Mouse (Mus musculus): ENCODE results near the gene Otp. TPM values are rescaled to one million over a fixed set of nuclear protein-coding genes. Genes with fewer than 3 reads are reported as not detected.
A peak's percentile ranks its signal among the peaks of the same experiment; 100 is the strongest.

Gene Otp
- polyA plus RNA-seq (2016; fragmentation: Nextera tagmentation; extraction: Ambion mirVana) = 0.77 and 1.5 TPM in 2 replicates

DNA sequence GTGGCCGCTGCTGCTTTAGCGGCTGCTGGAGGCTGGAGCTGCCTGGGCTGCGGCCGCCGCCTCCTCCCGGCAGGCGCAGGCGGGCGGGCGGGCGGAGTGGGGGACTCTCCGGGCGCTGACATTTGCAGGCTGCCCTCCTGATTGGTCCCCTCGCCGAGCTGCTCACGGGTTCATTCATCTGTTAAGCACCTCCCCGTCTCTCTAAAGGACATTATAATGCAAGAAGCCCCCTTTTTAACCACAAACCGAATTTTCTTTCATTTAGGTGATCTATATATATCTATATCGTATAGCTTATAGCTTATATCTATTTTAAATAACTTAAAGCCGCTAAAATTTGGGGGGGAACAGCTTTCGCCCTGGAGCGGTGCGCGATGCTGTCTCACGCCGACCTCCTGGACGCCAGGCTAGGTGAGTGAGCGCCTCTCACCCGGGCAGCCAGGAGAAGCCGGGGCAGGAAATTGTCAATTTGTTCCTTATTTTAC is at the start of gene Otp:
Gene Otp, plus strand, starts transcription at position 207 of the 485 bp plus-strand sequence.
- peak; percentile 78 for DNase-seq (ENCODE audit: low spot score)
- Histone ChIP-seq H3K4me3 (peak within 1 kb of the TSS; percentile 16; the same call in 1 of the 2 replicates), H3K9me3 (replicated peaks) (no peaks in the 10 kb centered on the region), H3K27me3 (ENCODE audit: low read depth, poor library complexity, severe bottlenecking) (peaks cover 100% of the 10 kb centered on the region), H3K27ac (replicated peaks) (no peak within 1 kb of the TSS), H3K36me3 (no peaks in the 10 kb centered on the region), H3K4me1 (peaks cover 22% of the 10 kb centered on the region)
- WGBS = under 1% methylated on average over 30 of the region's 30 CpGs

DNA sequence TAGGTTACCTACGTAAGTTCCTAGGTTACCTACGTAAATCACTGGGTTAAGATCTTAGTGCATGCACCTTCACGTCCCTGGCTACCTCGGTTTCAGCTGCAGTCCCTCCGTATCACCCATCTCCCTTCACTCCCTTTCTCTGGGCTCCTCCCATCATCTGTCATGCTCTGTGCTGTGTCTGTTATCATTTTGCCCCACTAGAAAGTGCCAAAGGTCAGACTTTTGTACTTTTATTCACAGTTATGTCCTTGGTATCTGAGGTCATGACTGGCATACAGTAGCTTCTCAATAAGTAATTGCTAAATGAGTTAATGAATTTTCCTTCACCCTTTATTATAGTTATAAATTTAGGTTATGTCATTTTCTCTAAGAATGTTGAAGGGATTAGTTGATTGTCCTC is 49.0 kb upstream of the Otp start:
- DNase-seq (ENCODE audit: low spot score) = no peak
- no peaks in the 10 kb centered on the region for H3K9me3 ChIP-seq (replicated peaks)
- H3K36me3 ChIP-seq = peaks cover 6% of the 10 kb centered on the region; the same call in 1 of the 2 replicates
- no peak overlapping the region for H3K4me3 ChIP-seq
- H3K27me3 ChIP-seq (ENCODE audit: low read depth, poor library complexity, severe bottlenecking) = no peaks in the 10 kb centered on the region
- no peak overlapping the region for H3K27ac ChIP-seq (replicated peaks)
- H3K4me1 ChIP-seq = peaks cover 18% of the 10 kb centered on the region
- 94% methylated on average over 5 of the region's 5 CpGs for WGBS

DNA sequence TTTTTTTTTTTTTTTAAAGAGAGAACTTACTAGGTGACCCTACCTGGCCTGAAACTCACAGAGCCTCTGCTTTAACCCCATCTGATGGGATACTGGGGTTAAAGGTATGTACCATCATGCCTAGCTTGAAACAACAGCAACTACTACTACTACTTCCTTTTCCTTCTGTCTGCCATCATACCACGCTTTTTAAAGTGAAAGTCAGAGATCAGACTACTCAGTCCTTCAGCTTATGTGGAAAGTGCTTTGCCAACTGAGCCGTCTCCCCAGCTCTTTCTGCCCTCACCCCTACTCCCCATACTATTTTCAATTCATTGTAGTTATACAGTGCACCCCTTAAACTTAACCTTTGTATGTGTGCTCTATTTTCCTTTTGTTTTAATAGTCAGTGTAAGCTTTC is 48.4 kb upstream of the Otp start:
- no peak overlapping the region for H3K27ac ChIP-seq (replicated peaks)
- 96% methylated on average over 2 of the region's 2 CpGs for WGBS
- H3K4me1 ChIP-seq = peaks cover 18% of the 10 kb centered on the region
- peaks cover 6% of the 10 kb centered on the region; the same call in 1 of the 2 replicates for H3K36me3 ChIP-seq
- H3K9me3 ChIP-seq (replicated peaks) = no peaks in the 10 kb centered on the region
- no peak for DNase-seq (ENCODE audit: low spot score)
- H3K27me3 ChIP-seq (ENCODE audit: low read depth, poor library complexity, severe bottlenecking) = no peaks in the 10 kb centered on the region
- H3K4me3 ChIP-seq = no peak overlapping the region

DNA sequence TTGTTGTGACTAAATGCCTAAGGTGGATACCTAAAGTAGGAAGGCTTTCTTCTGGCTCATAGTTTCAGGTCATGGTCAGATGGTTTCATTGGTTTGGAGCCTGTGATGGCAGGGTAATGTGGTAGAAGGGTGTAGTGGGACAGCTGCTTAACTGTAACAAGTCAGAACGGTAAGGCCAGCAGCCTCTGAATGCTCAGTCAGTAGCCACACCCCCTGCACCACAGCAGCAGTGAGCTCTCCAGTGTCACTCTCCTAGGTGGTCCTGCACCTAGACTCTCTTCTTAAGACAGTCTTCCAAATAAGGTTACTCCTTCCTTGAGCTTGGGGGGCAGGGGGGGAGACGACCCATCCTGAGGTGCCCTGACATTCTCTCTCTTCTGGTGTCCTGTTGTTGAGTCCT is 47.6 kb upstream of the Otp start:
- Histone ChIP-seq H3K4me3 (no peak overlapping the region), H3K36me3 (peaks cover 11% of the 10 kb centered on the region), H3K9me3 (replicated peaks) (no peaks in the 10 kb centered on the region), H3K27me3 (ENCODE audit: low read depth, poor library complexity, severe bottlenecking) (no peaks in the 10 kb centered on the region), H3K27ac (replicated peaks) (no peak overlapping the region), H3K4me1 (peaks cover 18% of the 10 kb centered on the region)
- DNase-seq (ENCODE audit: low spot score) = no peak
- WGBS = 50% methylated on average over 2 of the region's 2 CpGs

GRCm38 (mm10) chr13:94838047-94838720 is 37.2 kb upstream of the Otp start:
- H3K27ac ChIP-seq (replicated peaks) = no peak overlapping the region
- 90% methylated on average over 5 of the region's 5 CpGs for WGBS
- H3K4me1 ChIP-seq = no peaks in the 10 kb centered on the region
- DNase-seq (ENCODE audit: low spot score) = no peak
- H3K9me3 ChIP-seq (replicated peaks) = no peaks in the 10 kb centered on the region
- no peak overlapping the region for H3K4me3 ChIP-seq
- H3K27me3 ChIP-seq (ENCODE audit: low read depth, poor library complexity, severe bottlenecking) = no peaks in the 10 kb centered on the region
- peaks cover 75% of the 10 kb centered on the region for H3K36me3 ChIP-seq

DNA sequence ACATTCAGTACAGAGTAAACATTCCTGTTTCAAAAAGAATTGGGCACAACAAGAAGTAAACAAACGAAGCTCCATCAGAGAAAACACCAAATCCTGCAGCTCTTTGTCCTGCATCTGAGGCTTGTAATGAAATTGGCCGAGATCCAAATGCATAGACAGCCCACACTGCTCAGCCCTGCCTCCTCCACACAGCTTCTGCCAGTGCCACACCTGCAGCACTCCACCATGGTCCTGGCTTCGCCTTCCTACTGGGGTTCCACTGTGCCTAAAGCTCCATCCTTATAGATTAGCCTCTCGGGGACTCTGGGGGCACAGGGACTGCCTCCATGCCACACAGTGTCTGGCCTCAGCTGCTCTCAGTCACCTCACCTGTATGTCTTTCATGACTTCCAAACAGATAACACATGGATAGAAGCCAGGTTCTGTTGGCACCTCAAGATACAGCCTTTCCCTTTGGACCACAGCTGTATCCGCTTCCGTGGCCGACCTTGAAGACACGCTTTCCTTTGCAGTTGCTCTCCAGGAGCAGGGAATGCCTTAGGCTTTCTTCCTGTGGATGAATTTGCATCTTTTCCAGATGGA is 36.6 kb upstream of the Otp start:
- no peaks in the 10 kb centered on the region for H3K27me3 ChIP-seq (ENCODE audit: low read depth, poor library complexity, severe bottlenecking)
- no peaks in the 10 kb centered on the region for H3K9me3 ChIP-seq (replicated peaks)
- H3K27ac ChIP-seq (replicated peaks) = no peak overlapping the region
- 94% methylated on average over 8 of the region's 8 CpGs for WGBS
- peaks cover 74% of the 10 kb centered on the region for H3K36me3 ChIP-seq
- no peak overlapping the region for H3K4me3 ChIP-seq
- DNase-seq (ENCODE audit: low spot score) = no peak
- no peaks in the 10 kb centered on the region for H3K4me1 ChIP-seq

DNA sequence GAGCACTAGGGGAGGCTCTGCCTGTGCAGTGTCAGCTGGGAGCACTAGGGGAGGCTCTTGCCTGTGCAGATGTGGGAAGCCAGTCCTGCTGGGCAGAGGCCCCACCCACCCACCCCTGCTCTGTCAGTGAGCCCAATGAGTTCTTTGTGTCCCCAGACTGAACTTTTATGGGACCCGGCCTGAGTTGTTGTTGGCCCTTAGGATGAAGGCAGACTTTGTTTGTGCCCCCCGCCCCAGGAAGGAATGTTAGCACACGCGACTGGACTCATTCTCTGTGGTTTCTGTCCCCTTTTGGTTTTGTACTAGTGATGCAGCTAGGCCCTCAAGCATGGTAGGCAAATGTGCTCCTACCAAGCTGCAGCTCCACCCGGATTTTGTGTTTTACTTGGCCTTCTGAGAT is 32.2 kb upstream of the Otp start:
- Histone ChIP-seq H3K27me3 (ENCODE audit: low read depth, poor library complexity, severe bottlenecking) (0 out of 2 replicates have a peak, but pooled peaks cover 7% of the 10 kb centered on the region), H3K4me3 (no peak overlapping the region), H3K36me3 (peaks cover 40% of the 10 kb centered on the region), H3K27ac (replicated peaks) (no peak overlapping the region), H3K4me1 (no peaks in the 10 kb centered on the region), H3K9me3 (replicated peaks) (no peaks in the 10 kb centered on the region)
- DNase-seq (ENCODE audit: low spot score) = no peak
- 80% methylated on average over 5 of the region's 5 CpGs for WGBS

GRCm38 (mm10) chr13:94847870-94848269 is 27.5 kb upstream of the Otp start:
- H3K4me3 ChIP-seq = no peak overlapping the region
- H3K4me1 ChIP-seq = no peaks in the 10 kb centered on the region
- WGBS = 72% methylated on average over 7 of the region's 7 CpGs
- H3K27me3 ChIP-seq (ENCODE audit: low read depth, poor library complexity, severe bottlenecking) = peaks cover 41% of the 10 kb centered on the region
- H3K27ac ChIP-seq (replicated peaks) = no peak overlapping the region
- DNase-seq (ENCODE audit: low spot score) = no peak
- peaks cover 9% of the 10 kb centered on the region; the same call in 1 of the 2 replicates for H3K36me3 ChIP-seq
- H3K9me3 ChIP-seq (replicated peaks) = no peaks in the 10 kb centered on the region

- H3K4me3 ChIP-seq = no peak overlapping the region
- no peak for DNase-seq (ENCODE audit: low spot score)
- WGBS = 77% methylated on average over 13 of the region's 13 CpGs
Observed at GRCm38 (mm10) chr13:94849351-94849750, 26.1 kb upstream of the Otp start.

DNA sequence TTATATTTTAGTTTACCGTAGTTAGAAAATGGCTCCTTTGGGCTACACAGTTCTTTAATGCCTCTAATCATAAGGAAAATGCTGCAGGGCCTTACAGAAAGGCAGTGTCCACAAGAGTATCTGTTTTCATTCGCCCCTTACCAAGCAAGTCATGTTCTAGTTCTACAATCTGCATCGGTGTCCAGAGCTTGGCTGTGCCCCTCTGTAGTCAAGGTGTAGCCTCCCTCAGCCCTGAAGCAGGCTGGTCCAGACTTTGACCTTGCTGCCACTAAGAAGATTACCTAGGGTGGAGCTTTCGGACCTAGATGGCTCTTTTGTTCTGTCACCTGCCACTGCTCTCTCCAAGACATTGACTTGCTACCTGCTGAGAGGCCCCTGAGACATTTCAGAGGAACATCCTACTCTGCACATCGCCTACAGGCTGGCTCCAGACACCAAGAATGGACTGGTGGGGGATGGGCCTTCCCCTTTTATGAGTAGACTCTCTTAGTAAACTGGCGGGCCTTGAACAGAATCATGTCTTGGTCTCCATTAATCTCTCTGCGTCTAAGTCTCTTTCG is 17.3 kb upstream of the Otp start:
- DNase-seq (ENCODE audit: low spot score) = no peak
- 63% methylated on average over 8 of the region's 8 CpGs for WGBS
- Histone ChIP-seq H3K27ac (replicated peaks) (no peak overlapping the region), H3K36me3 (no peaks in the 10 kb centered on the region), H3K27me3 (ENCODE audit: low read depth, poor library complexity, severe bottlenecking) (peaks cover 97% of the 10 kb centered on the region), H3K9me3 (replicated peaks) (no peaks in the 10 kb centered on the region), H3K4me3 (no peak overlapping the region), H3K4me1 (no peaks in the 10 kb centered on the region)

More at GRCm38 (mm10) chr13:94849351-94849750, 26.1 kb upstream of the Otp start:
- H3K9me3 ChIP-seq (replicated peaks) = no peaks in the 10 kb centered on the region
- H3K27ac ChIP-seq (replicated peaks) = no peak overlapping the region
- H3K27me3 ChIP-seq (ENCODE audit: low read depth, poor library complexity, severe bottlenecking) = peaks cover 53% of the 10 kb centered on the region
- no peaks in the 10 kb centered on the region for H3K4me1 ChIP-seq
- H3K36me3 ChIP-seq = no peaks in the 10 kb centered on the region

DNA sequence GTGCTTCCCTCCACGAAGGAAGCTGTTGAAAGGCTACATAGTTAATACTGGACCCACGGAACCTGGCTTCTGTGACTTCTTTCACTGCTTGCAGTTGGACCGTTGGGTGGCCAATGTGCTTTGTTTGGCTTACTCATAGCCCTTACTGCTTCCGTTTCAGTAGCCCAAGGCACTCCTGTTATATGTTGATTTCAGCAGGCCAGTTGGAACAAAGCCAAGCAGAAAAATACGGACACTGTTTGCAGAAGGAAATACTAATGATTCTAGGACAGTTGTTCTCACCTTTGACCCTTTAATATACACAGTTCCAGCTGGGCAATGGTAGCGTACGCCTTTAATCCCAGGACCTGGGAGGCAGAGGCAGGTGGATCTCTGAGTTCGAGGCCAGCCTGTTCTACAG is 16.1 kb upstream of the Otp start:
- 94% methylated on average over 8 of the region's 8 CpGs for WGBS
- H3K27me3 ChIP-seq (ENCODE audit: low read depth, poor library complexity, severe bottlenecking) = peaks cover 99% of the 10 kb centered on the region

DNA sequence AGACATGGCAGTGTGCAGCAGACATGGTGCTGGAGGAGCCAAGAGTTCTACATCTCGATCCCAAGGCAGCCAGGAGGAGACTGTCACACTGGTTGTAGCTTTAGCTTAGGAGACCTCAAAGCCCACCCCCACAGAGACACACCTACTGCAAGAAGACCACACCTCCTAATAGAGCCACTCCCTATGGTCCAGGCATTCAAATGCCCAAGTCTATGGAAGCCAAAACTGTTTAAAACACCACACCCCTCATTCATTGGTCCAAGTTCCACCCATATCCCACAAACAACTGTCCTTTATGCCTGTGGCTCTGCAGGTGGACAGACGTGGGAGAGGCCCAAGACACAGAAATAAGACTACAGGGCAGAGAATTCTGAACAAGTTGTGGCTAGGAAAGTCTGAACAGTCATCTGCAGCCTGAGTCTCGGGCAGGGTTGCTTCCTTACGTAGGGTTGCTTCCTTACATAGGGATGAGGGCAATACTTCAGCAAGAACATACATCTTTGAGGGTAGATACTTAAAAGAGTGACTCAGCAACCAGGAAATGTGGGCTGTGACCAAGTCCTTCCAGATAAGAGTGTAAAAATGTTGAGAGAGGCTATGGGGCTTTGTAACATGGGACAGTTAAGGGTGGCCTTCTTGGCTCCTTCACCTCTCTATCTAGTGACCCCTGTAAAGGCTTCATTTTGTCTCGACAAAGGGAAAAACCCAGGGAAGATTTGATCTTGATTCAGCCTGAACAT is 12.7 kb upstream of the Otp start:
- DNase-seq (ENCODE audit: low spot score) = no peak
- WGBS = 71% methylated on average over 5 of the region's 5 CpGs
- Histone ChIP-seq H3K4me3 (no peak overlapping the region), H3K27ac (replicated peaks) (no peak overlapping the region), H3K27me3 (ENCODE audit: low read depth, poor library complexity, severe bottlenecking) (peaks cover 99% of the 10 kb centered on the region), H3K4me1 (peaks cover 12% of the 10 kb centered on the region), H3K9me3 (replicated peaks) (no peaks in the 10 kb centered on the region), H3K36me3 (no peaks in the 10 kb centered on the region)

More for the DNA sequence above, 16.1 kb upstream of the Otp start:
- Histone ChIP-seq H3K4me1 (no peaks in the 10 kb centered on the region), H3K27ac (replicated peaks) (no peak overlapping the region), H3K36me3 (no peaks in the 10 kb centered on the region), H3K4me3 (no peak overlapping the region), H3K9me3 (replicated peaks) (no peaks in the 10 kb centered on the region)
- no peak for DNase-seq (ENCODE audit: low spot score)
